Mouse (Mus musculus) heart, postnatal 36 days (tissue): ENCODE results near the gene Smurf1. TPM values are rescaled to one million over a fixed set of nuclear protein-coding genes. Genes with fewer than 3 reads are reported as not detected.

Source experiments
- microRNA-seq, 2 experiments: library from miRNA; unstranded; fragments of <30 nt; microRNA quantifications; one replicate each; pipeline ENCODE4 v1.2.0; 2021; ENCODE audit warnings: borderline number of aligned reads in 2 of 2
- total RNA-seq, 2 experiments: library from RNA; stranded (reverse); gene quantifications; 2 replicates each; pipeline ENCODE4 v1.2.3; 2021

Smurf1 gene
- total RNA-seq, 2 experiments from 2014 or later, result 24.6 to 27.2 TPM

Small RNAs within 50 kb of the gene (microRNA-seq; reads per million reads assigned to microRNA genes)
- 0 to 0.67 reads per million in 2 experiments for gene Mir7039

Other genes with a start within 250 kb of the Smurf1 start
- under 1 TPM; 0.11 to 0.14 TPM for gene Tmem130, start 204.0 kb downstream of the Smurf1 start, total RNA-seq
- gene Trrap, start 198.1 kb downstream of the Smurf1 start, total RNA-seq, result 10 to 100 TPM; 40.3 to 45.2 TPM
- gene Gm4871, start 66.9 kb upstream of the Smurf1 start, total RNA-seq, result not detected
- not detected for gene 1700018F24Rik, start 77.1 kb upstream of the Smurf1 start, total RNA-seq
- gene Arpc1a, start 118.0 kb upstream of the Smurf1 start, total RNA-seq, result 10 to 100 TPM; 63.4 to 64.3 TPM
- not detected for gene Kpna7, start 118.2 kb upstream of the Smurf1 start, total RNA-seq
- gene Arpc1b, start 148.4 kb upstream of the Smurf1 start, total RNA-seq, result 10 to 100 TPM; 71.7 to 84.7 TPM
- gene Pdap1, start 174.4 kb upstream of the Smurf1 start, total RNA-seq, result 10 to 100 TPM; 39.3 to 45.7 TPM
- gene Bud31, start 174.5 kb upstream of the Smurf1 start, total RNA-seq, result 10 to 100 TPM; 59.5 to 61.1 TPM
- gene Ptcd1, start 201.3 kb upstream of the Smurf1 start, total RNA-seq, result 10 to 100 TPM; 28.5 to 42.2 TPM
- gene Cpsf4, start 201.4 kb upstream of the Smurf1 start, total RNA-seq, result 10 to 100 TPM; 11.4 to 11.7 TPM
- 1,000 to 10,000 TPM; 1,102 to 1,127 TPM for gene Atp5j2, start 226.2 kb upstream of the Smurf1 start, total RNA-seq
- 1 to 10 TPM; 6.5 to 8.5 TPM for gene Zkscan14, start 236.0 kb upstream of the Smurf1 start, total RNA-seq
- gene Zkscan5, start 238.7 kb upstream of the Smurf1 start, total RNA-seq, result 10 to 100 TPM in 1 of 2 experiments, 1 to 10 TPM in 1; 9.5 to 10.1 TPM